Mouse (Mus musculus): ENCODE results near the gene Chil6. TPM values are rescaled to one million over a fixed set of nuclear protein-coding genes. Genes with fewer than 3 reads are reported as not detected.

Gene Chil6
- polyA plus RNA-seq (2012; rRNA removed; ENCODE audit: low replicate concordance) = not detected in 2 replicates

GRCm38 (mm10) chr3:106406082-106406481 lies at the start of gene Chil6:
TSS of gene Chil6 (minus strand) at chr3:106406182.

Other genes starting within 250 kb of the Chil6 start
- gene Chil3, start 238.6 kb downstream of the Chil6 start, polyA plus RNA-seq (2012; rRNA removed; ENCODE audit: low replicate concordance) = 0.36 and 0.52 TPM in 2 replicates
- gene Chil4, start 186.7 kb downstream of the Chil6 start, polyA plus RNA-seq (2012; rRNA removed; ENCODE audit: low replicate concordance) = not detected in 2 replicates
- 6.7 and 8.7 TPM in 2 replicates for gene Dennd2d, start 76.2 kb upstream of the Chil6 start, polyA plus RNA-seq (2012; rRNA removed; ENCODE audit: low replicate concordance)
- gene Dram2, start 141.6 kb upstream of the Chil6 start, polyA plus RNA-seq (2012; rRNA removed; ENCODE audit: low replicate concordance) = 69.6 and 110 TPM in 2 replicates
- gene Cept1, start 141.6 kb upstream of the Chil6 start, polyA plus RNA-seq (2012; rRNA removed; ENCODE audit: low replicate concordance) = 22.9 and 24.4 TPM in 2 replicates

Data from subcutaneous adipose tissue, adult 2 months (tissue).